Mouse (Mus musculus): ENCODE results near the gene Mrpl43.

- no peak for TF ChIP-seq HCFC1 (IDR thresholded peaks at IDR 0.05; ENCODE audit: borderline replicate concordance, insufficient read depth, low read length)
- no peak for TF ChIP-seq MAFK (IDR thresholded peaks at IDR 0.05; ENCODE audit: insufficient read depth, low read depth, low read length)
These were observed 43.3 kb upstream of the Mrpl43 start for GRCm38 (mm10) chr19:45049523-45049922.
